Mouse (Mus musculus) lung, adult 2 months (tissue): ENCODE measurements at regions not wholly inside any gene's neighbourhood (a gene's known extent, or its start where the extent isn't known, plus 50 kb on each side); places are given as distances from the start of the nearest gene placed in this dataset.

Experiments
- CTCF ChIP-seq: fragments of 200-500 bp; IDR thresholded peaks from 2 replicates; pipeline ENCODE4 v1.5.1; 2011; ENCODE audit warnings: mild to moderate bottlenecking, low read length, control low read depth; ENCODE audit not compliant: insufficient read depth
- POLR2A ChIP-seq: fragments of 200-500 bp; IDR thresholded peaks from 2 replicates; pipeline ENCODE4 v1.6.1; 2011; ENCODE audit warnings: low read depth, mild to moderate bottlenecking, control low read depth, low read length, borderline replicate concordance; ENCODE audit errors: extremely low read depth

DNA sequence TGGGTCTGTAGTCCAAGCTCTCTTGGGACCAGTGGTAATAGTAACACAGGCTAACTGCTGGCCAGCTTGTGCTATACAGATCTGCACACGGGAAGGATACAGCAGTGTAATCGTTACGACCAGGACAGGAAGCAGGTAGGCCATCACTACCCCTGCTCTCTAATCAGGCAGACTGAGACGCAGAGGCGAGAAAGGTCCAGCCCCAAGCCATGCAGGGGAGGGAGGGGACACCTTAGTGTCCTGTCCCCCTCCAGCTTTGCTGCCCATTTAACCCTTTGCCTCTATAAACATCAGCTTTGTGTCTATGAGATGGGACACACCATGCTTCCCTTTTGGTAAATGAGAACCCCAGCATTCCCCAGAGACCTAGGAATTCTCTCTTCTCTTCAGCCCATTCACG is 249.9 kb downstream of the Bcl11b start:
- TF ChIP-seq CTCF (no peak), POLR2A (no peak)
